Mouse (Mus musculus) stomach, postnatal 0 days (tissue): ENCODE measurements around the gene Olfr1507.

Experiments used
- CTCF ChIP-seq: IDR thresholded peaks from 2 replicates; pipeline ENCODE4 v1.5.1; 2016; ENCODE audit warnings: antibody characterized with exemption, low read depth, mild to moderate bottlenecking, moderate library complexity
- EP300 ChIP-seq: optimal IDR thresholded peaks from 2 replicates; pipeline ENCODE3; 2016; ENCODE audit warnings: antibody characterized with exemption

DNA sequence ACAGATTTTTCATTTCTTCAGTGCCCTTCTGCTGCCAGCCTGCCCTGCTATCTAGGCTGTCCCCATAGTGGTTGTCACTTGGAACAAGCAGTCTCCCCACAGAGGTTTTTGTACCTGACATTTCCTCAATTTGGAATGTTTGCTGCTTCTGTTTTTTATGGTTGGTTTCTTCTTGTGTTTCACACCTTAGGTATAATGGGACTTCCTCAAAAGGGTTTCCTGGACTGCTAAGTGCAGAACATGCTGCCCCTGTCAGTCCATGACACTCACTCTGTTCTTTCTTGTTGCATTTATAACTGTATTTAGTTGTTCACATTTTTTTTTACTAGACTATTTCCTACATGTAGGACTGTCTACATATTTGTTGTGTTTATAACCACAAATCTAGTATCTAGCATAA is 33.6 kb downstream of the Olfr1507 start:
- TF ChIP-seq CTCF = no peak
- no peak for TF ChIP-seq EP300
